Mouse (Mus musculus) cerebellum, postnatal 25 days (tissue): ENCODE results near the gene Mettl7b.

Experiments used
- DNase-seq, 2 experiments: peaks; one replicate each; pipeline ENCODE4 v3.0.0; 2021; ENCODE audit warnings: mixed read lengths in 2 of 2

Gene Mettl7b

DNA sequence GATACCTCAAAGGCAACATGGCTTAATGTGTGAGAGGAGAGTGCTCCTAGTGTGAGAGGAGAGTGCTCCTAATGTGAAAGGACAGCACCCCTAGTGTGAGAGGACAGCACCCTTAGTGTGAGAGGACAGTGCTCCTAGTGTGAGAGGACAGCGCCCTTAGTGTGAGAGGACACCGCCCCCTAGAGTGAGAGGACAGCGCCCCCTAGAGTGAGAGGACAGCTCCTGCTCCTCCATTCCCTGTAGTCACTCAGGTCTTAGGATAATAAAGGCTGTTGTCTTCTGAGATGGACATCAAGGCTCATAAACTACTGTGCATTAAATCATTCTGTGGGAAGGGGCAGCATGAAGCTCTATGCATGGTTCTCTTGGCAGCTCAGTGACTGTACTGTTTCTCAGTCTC is 15.1 kb downstream of the Mettl7b start:
- peak; percentile 61 to 72 for DNase-seq

DNA sequence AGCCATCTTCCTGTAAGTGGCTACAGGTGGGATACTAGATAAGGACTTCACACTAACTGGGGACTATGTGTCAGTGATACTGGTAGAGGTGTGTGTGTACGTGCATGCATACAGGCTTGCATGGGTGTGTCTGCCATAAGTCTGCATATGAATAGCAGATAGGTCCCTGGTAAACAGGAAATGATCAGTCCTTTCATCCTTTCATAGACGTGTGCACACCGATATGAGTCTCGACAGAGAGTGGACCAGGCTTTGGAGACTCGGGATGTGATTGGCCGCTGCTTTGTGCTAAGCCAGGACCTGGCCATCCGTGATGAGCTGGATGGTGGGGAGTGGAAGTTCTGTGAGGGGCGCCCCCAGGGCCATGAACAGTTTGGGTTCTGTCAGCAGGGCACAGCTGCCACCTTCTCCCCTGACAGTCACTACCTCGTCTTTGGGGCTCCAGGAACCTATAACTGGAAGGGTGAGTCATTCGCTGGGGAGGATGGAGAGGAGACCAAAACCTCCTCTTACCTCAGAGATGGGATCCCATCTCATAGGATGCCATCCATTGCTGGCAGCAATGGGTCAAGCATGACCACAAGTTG is 20.2 kb downstream of the Mettl7b start:
- DNase-seq: no peak

DNA sequence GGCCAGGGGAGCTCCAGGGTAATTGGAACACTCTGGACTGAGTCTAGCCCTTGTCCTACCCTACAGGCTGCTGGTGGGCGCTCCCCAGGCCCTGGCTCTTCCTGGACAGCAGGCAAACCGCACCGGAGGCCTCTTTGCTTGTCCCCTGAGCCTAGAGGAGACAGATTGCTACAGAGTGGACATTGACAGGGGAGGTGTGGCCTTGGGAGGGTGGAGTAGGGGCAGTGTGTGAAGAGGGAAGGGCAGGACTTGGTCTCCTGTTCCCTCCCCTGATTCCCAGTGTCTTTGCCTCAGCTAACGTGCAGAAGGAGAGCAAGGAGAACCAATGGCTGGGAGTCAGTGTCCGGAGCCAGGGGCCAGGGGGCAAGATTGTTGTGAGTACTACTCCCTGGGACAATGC is 21.8 kb downstream of the Mettl7b start:
- DNase-seq: peak; percentile 41 to 49

DNA sequence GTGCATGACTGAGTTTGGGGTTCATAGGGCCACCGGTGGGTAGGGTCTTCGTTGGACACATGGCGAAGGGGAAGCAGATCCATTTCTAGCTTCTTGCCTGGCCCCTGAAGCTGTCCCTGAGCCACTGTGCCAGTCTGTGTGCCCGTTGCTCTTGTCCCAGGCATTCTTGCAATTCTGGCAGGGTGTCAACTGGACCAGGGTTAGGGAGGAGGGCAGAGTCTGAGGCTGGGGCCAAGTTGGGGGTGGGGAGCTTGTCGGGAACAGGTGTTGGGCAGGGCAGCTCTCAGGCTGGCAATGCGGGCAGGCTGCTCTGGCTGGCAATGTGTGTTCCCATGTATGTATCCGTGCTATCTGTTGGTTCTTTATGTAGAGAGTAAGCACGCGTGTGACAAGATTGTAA is 22.3 kb downstream of the Mettl7b start:
- peak; percentile 93 to 97 for DNase-seq

DNA sequence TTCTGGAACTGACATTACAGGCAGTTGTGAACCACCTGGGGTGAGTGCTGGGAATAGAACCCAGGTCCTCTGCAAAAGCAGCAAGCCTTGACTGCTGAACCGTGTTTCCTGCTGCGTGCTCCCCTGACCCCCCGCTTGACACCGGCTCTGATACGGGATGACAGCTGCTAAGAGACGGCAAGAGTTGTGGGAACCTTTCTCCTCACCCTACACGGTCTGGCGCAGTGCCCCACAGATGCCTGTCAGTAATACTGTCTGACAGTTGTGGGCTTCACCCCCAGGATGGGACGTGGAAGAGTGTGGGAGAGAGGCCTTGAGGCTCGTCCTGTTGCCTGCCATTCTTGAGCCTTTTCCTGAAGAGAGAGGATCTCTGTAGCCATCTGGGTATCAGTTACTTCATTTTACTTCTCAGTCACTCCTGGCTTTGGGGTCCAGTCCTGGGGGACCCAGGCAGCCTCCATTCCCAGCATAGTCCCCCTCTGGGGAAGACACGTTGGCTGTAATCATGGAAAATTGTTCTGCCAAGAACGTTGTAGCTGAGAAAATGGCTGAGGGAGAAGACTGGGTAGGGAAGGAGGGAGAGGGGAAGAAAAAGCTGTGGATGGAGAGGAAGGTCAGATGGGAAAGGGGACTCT is 22.9 kb downstream of the Mettl7b start:
- peak in 1 of 2 experiments; percentile 55 for DNase-seq

- DNase-seq: peak; percentile 42 to 53
These were observed 24.9 kb downstream of the Mettl7b start for GRCm38 (mm10) chr10:128935826-128936440.

DNA sequence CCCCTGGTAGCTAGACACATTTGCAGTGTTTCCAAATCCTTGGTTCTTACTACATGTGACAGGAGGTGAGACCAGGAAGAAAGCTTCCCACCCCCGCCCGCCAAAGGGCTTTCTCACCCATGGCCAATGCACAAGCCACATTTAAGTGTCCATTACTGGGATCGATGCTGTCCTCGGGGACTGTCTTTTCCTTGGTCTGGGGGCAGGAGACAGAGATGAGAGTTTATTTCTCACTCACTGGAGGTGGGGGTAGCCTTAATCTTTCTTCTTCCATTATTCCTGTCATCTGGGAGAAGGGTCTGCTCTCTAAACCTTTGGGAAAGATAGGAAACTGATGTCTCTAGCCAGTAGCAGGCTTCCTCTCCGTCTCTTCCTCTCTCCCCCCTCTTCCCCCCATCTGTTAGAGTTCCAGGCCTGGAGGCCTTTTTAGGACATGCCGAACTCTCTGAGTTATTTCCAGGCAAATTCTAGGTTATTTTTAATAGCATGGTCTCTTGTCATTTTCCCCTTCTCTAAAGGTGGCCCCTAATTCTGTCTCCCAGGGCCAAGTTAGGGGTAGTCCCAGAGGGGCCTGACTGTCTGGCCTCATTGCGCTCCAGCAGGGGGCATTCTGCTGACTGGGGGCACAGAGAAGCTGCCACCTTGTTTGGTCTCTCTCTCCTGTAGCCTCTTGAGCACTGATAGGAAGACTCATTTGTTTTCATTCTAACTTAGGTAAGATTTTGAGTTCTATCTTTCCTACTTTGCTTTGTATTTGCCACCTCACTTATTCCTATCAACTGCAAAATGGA is 25.6 kb downstream of the Mettl7b start:
- peak; percentile 28 to 49 for DNase-seq

DNA sequence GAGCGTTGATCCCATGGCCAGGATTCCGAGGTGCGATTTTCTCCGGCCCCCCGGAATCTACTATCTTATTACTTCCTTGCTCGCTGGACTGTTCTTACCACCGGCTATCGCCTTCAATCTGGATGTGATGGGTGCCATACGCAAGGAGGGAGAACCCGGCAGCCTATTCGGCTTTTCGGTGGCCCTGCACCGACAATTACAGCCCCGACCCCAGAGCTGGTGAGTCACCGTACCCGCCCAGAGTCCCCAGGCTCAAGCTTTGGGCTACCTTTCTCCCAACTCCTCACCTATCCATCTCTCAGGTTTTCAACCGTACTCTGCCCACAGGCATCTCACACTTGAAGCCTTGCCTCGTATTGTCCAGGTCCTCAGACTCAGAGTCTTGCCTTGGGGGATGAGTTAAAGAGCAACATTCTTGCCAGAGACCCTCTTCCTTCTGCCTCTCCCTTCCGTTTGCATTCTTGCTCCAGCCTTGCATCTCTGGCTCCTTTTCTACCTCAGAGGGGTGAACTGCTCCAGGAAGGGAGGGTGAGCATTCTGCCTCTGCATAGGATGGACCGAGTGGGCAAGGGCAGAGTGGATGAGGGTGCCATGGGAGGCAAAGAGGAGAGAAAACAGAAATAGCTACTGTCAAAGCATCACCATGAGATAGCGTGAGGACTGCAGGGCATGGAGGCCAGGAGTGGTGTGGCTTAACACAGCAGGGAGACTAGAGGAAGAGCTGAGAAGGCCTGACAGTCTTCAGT is 26.6 kb downstream of the Mettl7b start:
- DNase-seq: peak; percentile 53 to 59

GRCm38 (mm10) chr10:128933574-128933973 is 27.2 kb downstream of the Mettl7b start, which contains the start of gene Itga7:
Itga7 (plus strand) TSS chr10:128933818.
- DNase-seq: peak; percentile 75 to 86

DNA sequence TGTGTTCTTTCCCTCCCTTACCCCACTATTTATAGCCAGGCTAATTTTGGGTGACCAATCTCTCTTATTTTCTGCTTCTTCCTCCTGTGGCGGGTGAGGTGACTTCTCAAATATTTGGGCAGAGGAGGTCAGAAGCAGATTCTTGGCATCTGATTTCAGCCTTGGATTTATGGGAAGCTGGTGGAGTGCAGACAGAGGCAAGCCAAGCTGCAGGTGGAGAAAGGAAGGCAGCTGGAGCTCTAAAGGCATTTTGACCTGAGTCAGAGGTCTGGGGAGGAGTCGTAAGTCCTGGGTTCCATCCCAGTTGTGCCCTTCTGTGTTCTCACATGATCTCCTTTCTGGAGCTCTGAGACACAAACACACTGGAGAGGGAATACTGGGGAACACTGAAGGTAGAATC is 29.3 kb downstream of the Mettl7b start:
- DNase-seq: peak in 1 of 2 experiments; percentile 4

- peak; percentile 2 to 20 for DNase-seq
These were observed 31.0 kb downstream of the Mettl7b start for GRCm38 (mm10) chr10:128929638-128930378.

- peak in 1 of 2 experiments; percentile 61 for DNase-seq
These were observed 32.4 kb downstream of the Mettl7b start for GRCm38 (mm10) chr10:128928356-128928755.

DNA sequence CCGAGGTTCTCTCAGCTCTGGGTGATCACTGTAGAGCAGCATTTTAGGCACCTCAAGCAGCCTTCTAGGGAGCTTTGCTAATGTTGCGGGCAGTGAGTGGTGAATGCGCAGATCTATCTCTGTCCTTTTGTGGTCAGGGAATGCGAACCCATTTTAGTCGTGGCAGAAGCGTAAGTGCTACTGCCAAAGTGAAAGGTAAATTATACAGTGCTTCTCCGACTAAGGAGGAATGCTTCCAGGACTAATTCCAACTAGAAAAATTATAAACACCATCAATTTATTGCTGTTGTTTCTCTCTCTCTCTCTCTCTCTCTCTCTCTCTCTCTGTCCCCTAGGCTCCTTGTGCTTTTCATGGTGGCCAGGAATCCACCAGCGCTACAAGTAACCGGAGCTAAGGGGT is 36.9 kb downstream of the Mettl7b start, which contains the start of gene Bloc1s1:
TSS of gene Bloc1s1 (minus strand) at position 101 of the 400 bp plus-strand sequence.
- DNase-seq: no peak

GRCm38 (mm10) chr10:128923013-128923691 is 37.6 kb downstream of the Mettl7b start:
- peak; percentile 94 to 96 for DNase-seq

DNA sequence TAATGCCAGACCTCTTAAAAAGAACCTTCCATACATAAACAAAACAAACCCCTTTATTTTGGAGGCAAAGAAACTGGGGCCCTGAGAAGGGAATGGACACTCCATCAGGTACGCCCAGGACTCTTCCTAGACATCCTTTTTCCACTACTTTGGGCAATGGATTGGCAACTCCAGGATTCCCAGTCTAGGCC is 38.1 kb downstream of the Mettl7b start, which contains the start of gene Rdh5:
TSS of gene Rdh5 (minus strand) at position 67 of the 191 bp plus-strand sequence.
- no peak for DNase-seq

- DNase-seq: no peak
These were observed 38.6 kb downstream of the Mettl7b start for GRCm38 (mm10) chr10:128921883-128922821.

- DNase-seq: no peak
These were observed 39.5 kb downstream of the Mettl7b start for GRCm38 (mm10) chr10:128921251-128921650.

DNA sequence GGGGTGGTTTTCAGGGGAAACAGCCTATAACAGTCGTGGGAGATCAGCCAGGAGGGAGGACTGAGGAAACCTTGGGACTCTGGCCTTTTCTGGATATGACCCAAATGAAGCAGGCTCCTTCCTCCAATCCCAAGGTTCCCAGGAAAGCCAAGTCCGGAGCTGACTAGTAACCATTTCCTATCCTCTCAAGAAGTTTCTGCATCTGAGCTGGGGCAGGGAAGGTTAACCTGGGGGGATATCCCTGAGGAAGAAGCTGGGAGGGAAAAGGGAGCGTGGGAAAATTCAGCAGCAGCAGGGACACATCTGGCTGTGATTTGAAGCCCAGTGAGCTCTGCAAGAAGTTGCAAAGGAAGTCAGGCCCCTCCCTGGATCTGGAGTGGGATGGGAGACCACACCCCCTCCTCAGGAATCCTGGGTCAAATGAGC is 40.0 kb downstream of the Mettl7b start:
- no peak for DNase-seq

- no peak for DNase-seq
These were observed 40.8 kb downstream of the Mettl7b start for GRCm38 (mm10) chr10:128919966-128920365.

- DNase-seq: peak; percentile 68 to 74
These were observed 41.6 kb downstream of the Mettl7b start for GRCm38 (mm10) chr10:128919203-128919631.
